Mouse (Mus musculus) heart, adult 18-20 months (tissue): ENCODE measurements around the gene Slk. TPM values are rescaled to one million over a fixed set of nuclear protein-coding genes. Genes with fewer than 3 reads are reported as not detected.

Experiments
- DNase-seq, 2 experiments: peaks; one replicate each; pipeline ENCODE4 v3.0.0; 2021 to 2022; ENCODE audit warnings: mixed read lengths in 1 of 2
- long read RNA-seq, 2 experiments: library from polyadenylated mRNA; stranded (forward); transcript quantifications; one replicate each; pipeline ENCODE4 v2.0.0; 2021
- total RNA-seq, 2 experiments: library from RNA; stranded (reverse); gene quantifications; 2 replicates each; pipeline ENCODE4 v1.2.3; 2021

Gene Slk
- 10 to 100 TPM; 72.8 to 83.3 TPM for total RNA-seq
- long read RNA-seq, experiment 1, full-length matches to known transcripts, result 12 of 32 reads
- long read RNA-seq, experiment 1, partial matches to known transcripts, result 4 of 32 reads
- long read RNA-seq, experiment 1, other reads (novel, unspliced or antisense), result 16 of 32 reads
- long read RNA-seq, experiment 2, full-length matches to known transcripts, result 3 of 18 reads
- long read RNA-seq, experiment 2, partial matches to known transcripts, result 4 of 18 reads
- long read RNA-seq, experiment 2, other reads (novel, unspliced or antisense), result 11 of 18 reads

- DNase-seq, result peak; percentile 88 to 90
These were observed at the start of gene Slk for GRCm38 (mm10) chr19:47579225-47579787. Gene Slk, plus strand, starts transcription at chr19:47579678.

GRCm38 (mm10) chr19:47531309-47531708 lies 48.2 kb upstream of the Slk start:
- no peak for DNase-seq

GRCm38 (mm10) chr19:47532449-47532848 lies 47.0 kb upstream of the Slk start:
- no peak for DNase-seq

GRCm38 (mm10) chr19:47534131-47534530 lies 45.3 kb upstream of the Slk start:
- DNase-seq, result no peak

- DNase-seq, result peak; percentile 99
These were observed 42.8 kb upstream of the Slk start for GRCm38 (mm10) chr19:47536521-47537299.

GRCm38 (mm10) chr19:47537300-47537792 lies 42.1 kb upstream of the Slk start, which contains the start of gene Stn1:
Gene Stn1, minus strand, starts transcription at chr19:47537507.
- peak in 1 of 2 experiments; percentile 67 for DNase-seq

- DNase-seq, result peak; percentile 73 to 78
These were observed 41.6 kb upstream of the Slk start for GRCm38 (mm10) chr19:47537879-47538278.

GRCm38 (mm10) chr19:47538801-47539200 lies 40.7 kb upstream of the Slk start:
- DNase-seq, result peak in 1 of 2 experiments; percentile 29

GRCm38 (mm10) chr19:47542441-47542840 lies 37.0 kb upstream of the Slk start:
- DNase-seq, result no peak

- DNase-seq, result no peak
These were observed 34.4 kb upstream of the Slk start for GRCm38 (mm10) chr19:47545055-47545454.

- no peak for DNase-seq
These were observed 34.0 kb upstream of the Slk start for GRCm38 (mm10) chr19:47545528-47545927.

GRCm38 (mm10) chr19:47548432-47549076 lies 30.9 kb upstream of the Slk start:
- DNase-seq, result no peak

GRCm38 (mm10) chr19:47549174-47549573 lies 30.3 kb upstream of the Slk start:
- DNase-seq, result no peak

- DNase-seq, result no peak
These were observed 29.9 kb upstream of the Slk start for GRCm38 (mm10) chr19:47549584-47549983.

- no peak for DNase-seq
These were observed 20.3 kb upstream of the Slk start for GRCm38 (mm10) chr19:47559145-47559544.

- DNase-seq, result peak; percentile 23 to 47
These were observed 19.5 kb upstream of the Slk start for GRCm38 (mm10) chr19:47559751-47560512.

GRCm38 (mm10) chr19:47560544-47561161 lies 18.8 kb upstream of the Slk start:
- DNase-seq, result no peak

- peak; percentile 50 to 69 for DNase-seq
These were observed 17.5 kb upstream of the Slk start for GRCm38 (mm10) chr19:47561996-47562441.

GRCm38 (mm10) chr19:47563715-47564114 lies 15.8 kb upstream of the Slk start:
- no peak for DNase-seq

- DNase-seq, result no peak
These were observed 14.3 kb upstream of the Slk start for GRCm38 (mm10) chr19:47565031-47565654.

GRCm38 (mm10) chr19:47565994-47566393 lies 13.5 kb upstream of the Slk start:
- no peak for DNase-seq
